Mouse (Mus musculus): ENCODE results near the gene Alpl. TPM values are rescaled to one million over a fixed set of nuclear protein-coding genes. Genes with fewer than 3 reads are reported as not detected.

Alpl gene
- polyA plus RNA-seq, 1 experiment from 2014 or later, result 0.72 TPM

DNA sequence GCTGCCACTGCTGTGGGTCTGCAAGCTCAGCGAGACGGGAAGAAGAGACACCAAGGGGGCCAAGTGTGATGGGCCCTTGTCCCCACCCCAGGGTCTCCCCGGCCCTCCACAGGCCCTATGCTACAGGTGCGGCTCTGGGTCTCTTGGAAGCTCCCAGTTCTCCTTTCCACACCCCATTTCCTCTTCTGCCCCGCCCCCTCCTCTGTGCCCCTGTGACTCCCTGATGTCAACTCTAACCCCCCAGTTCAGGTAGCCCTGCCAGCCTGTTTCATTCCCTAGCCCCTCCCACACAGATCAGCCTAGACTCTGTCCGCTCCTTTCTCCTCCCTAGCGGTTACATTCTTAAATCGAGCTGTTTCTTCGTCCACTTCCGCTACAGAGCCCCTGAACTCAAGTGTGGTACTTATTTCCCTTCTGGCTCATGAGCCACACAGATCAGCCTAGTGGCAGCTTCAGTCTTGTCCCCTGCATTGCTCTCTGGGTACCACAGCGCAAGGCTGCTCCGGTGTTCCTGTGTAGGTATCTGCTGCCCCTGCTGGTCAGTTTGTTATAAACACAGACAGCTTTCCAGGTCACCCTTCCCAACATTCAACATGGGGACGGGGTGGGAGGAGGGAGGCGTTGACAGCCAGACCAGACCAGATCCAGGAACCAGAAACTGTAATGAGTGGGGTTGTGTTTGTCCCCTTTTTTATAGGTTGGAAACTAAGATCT, 39.6 kb upstream of the Alpl start:
- Histone ChIP-seq H3K27me3 (replicated peaks; ENCODE audit: control insufficient read depth, insufficient read depth, low read length) (no peaks in the 10 kb centered on the region), H3K36me3 (ENCODE audit: control insufficient read depth, insufficient read depth) (no peaks in the 10 kb centered on the region), H3K9ac (ENCODE audit: low read depth, low read length) (no peak overlapping the region), H3K4me1 (replicated peaks; ENCODE audit: control insufficient read depth, insufficient read depth, low read length) (no peaks in the 10 kb centered on the region), H3K4me3 (ENCODE audit: low read depth, low read length) (no peak overlapping the region), H3K27ac (ENCODE audit: low read depth, low read length) (no peak overlapping the region), H3K4me2 (replicated peaks; ENCODE audit: low read depth) (0 out of 2 replicates have a peak overlapping the region, but pooled peaks have one; percentile 4), H3K9me3 (ENCODE audit: control insufficient read depth) (no peaks in the 10 kb centered on the region)
- ATAC-seq, result peak; percentile 63
- peak; percentile 97 for TF ChIP-seq CTCF (IDR thresholded peaks at IDR 0.05; ENCODE audit: low read depth)
- 15% methylated on average over 14 of the region's 14 CpGs for WGBS

DNA sequence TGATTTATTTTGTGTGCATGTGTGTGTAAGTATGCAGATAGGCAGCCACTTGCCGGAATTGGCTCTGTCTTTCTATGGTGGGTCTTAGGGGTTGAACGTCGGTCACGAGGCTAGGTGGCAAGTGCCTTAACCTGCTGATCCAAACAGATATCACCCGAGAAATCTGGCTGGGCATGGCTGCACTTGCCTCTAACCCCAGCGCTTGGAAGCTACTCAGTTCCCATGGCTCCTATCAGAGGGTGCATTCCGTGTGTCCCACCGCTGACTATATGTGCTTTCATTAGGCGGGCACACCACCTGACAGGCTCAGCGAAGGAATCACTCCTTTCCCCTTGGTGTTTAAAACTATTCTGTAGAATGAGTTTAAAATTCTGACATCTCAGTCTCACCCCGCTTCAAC, 35.4 kb upstream of the Alpl start:
- WGBS, result 77% methylated on average over 11 of the region's 11 CpGs
- no peak for ATAC-seq

DNA sequence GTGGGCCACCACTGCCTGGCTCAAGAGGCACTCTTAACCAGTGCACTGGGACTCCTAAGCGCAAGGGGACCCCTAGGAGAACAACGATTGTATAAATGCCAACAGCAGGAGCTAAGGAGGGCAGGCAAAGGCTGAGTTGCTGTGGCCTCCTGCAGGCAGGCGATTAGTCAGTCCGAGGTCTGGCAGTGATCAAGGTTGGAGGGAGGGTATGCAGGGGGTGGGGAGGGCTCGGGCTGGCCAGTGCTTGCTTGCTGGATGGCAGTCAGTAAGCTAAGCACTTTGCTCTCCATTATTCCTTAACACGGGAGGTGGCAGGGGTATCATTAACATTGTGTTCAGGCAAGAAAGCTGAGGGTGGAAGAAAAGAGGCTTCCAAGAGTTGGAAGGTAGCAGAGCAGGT, 34.2 kb upstream of the Alpl start:
- no peak overlapping the region for H3K4me2 ChIP-seq (replicated peaks; ENCODE audit: low read depth)
- TF ChIP-seq CTCF (IDR thresholded peaks at IDR 0.05; ENCODE audit: low read depth), result no peak
- no peaks in the 10 kb centered on the region for H3K36me3 ChIP-seq (ENCODE audit: control insufficient read depth, insufficient read depth)
- H3K4me1 ChIP-seq (replicated peaks; ENCODE audit: control insufficient read depth, insufficient read depth, low read length), result no peaks in the 10 kb centered on the region
- H3K27ac ChIP-seq (ENCODE audit: low read depth, low read length), result no peak overlapping the region
- no peak for ATAC-seq
- WGBS, result 32% methylated on average over 6 of the region's 6 CpGs
- H3K9ac ChIP-seq (ENCODE audit: low read depth, low read length), result no peak overlapping the region
- no peaks in the 10 kb centered on the region; the same call in 1 of the 2 replicates for H3K27me3 ChIP-seq (replicated peaks; ENCODE audit: control insufficient read depth, insufficient read depth, low read length)
- H3K9me3 ChIP-seq (ENCODE audit: control insufficient read depth), result no peaks in the 10 kb centered on the region
- H3K4me3 ChIP-seq (ENCODE audit: low read depth, low read length), result no peak overlapping the region

More for the DNA sequence above, 35.4 kb upstream of the Alpl start:
- Histone ChIP-seq H3K27ac (ENCODE audit: low read depth, low read length) (no peak overlapping the region), H3K4me2 (replicated peaks; ENCODE audit: low read depth) (no peak overlapping the region), H3K36me3 (ENCODE audit: control insufficient read depth, insufficient read depth) (no peaks in the 10 kb centered on the region), H3K4me1 (replicated peaks; ENCODE audit: control insufficient read depth, insufficient read depth, low read length) (no peaks in the 10 kb centered on the region), H3K4me3 (ENCODE audit: low read depth, low read length) (no peak overlapping the region), H3K9ac (ENCODE audit: low read depth, low read length) (no peak overlapping the region), H3K9me3 (ENCODE audit: control insufficient read depth) (no peaks in the 10 kb centered on the region), H3K27me3 (replicated peaks; ENCODE audit: control insufficient read depth, insufficient read depth, low read length) (no peaks in the 10 kb centered on the region; the same call in 1 of the 2 replicates)
- no peak for TF ChIP-seq CTCF (IDR thresholded peaks at IDR 0.05; ENCODE audit: low read depth)

GRCm38 (mm10) chr4:137824881-137825280, 28.7 kb upstream of the Alpl start:
- Histone ChIP-seq H3K9ac (ENCODE audit: low read depth, low read length) (no peak overlapping the region), H3K27ac (ENCODE audit: low read depth, low read length) (no peak overlapping the region), H3K4me1 (replicated peaks; ENCODE audit: control insufficient read depth, insufficient read depth, low read length) (no peaks in the 10 kb centered on the region), H3K9me3 (ENCODE audit: control insufficient read depth) (no peaks in the 10 kb centered on the region), H3K4me2 (replicated peaks; ENCODE audit: low read depth) (no peak overlapping the region), H3K27me3 (replicated peaks; ENCODE audit: control insufficient read depth, insufficient read depth, low read length) (no peaks in the 10 kb centered on the region; the same call in 1 of the 2 replicates), H3K4me3 (ENCODE audit: low read depth, low read length) (no peak overlapping the region), H3K36me3 (ENCODE audit: control insufficient read depth, insufficient read depth) (no peaks in the 10 kb centered on the region)
- no peak for TF ChIP-seq CTCF (IDR thresholded peaks at IDR 0.05; ENCODE audit: low read depth)
- WGBS, result 67% methylated on average over 2 of the region's 2 CpGs
- ATAC-seq, result no peak

DNA sequence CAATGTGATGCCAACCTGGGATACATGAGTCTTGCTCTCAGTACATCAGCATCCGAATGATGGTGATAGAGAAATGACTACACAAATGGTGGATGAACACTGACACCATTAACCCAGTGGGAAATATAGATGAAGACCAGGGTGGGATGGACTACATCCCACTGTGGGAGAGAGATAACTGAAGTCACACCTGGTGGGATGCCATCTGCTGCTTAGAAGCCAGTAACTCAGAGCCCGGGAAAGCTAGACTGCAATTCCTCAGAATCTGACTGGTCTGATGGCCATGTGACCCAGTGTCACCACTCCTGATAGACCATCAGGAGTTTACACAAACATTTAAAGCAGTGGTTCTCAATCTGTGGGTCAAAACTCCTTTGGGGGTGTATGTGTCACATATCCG, 27.4 kb upstream of the Alpl start:
- no peak for ATAC-seq
- no peak overlapping the region for H3K9ac ChIP-seq (ENCODE audit: low read depth, low read length)
- no peak overlapping the region for H3K27ac ChIP-seq (ENCODE audit: low read depth, low read length)
- H3K4me1 ChIP-seq (replicated peaks; ENCODE audit: control insufficient read depth, insufficient read depth, low read length), result no peaks in the 10 kb centered on the region
- WGBS, result 90% methylated on average over 3 of the region's 3 CpGs
- H3K4me3 ChIP-seq (ENCODE audit: low read depth, low read length), result no peak overlapping the region
- no peaks in the 10 kb centered on the region for H3K9me3 ChIP-seq (ENCODE audit: control insufficient read depth)
- no peak overlapping the region for H3K4me2 ChIP-seq (replicated peaks; ENCODE audit: low read depth)
- TF ChIP-seq CTCF (IDR thresholded peaks at IDR 0.05; ENCODE audit: low read depth), result no peak
- H3K27me3 ChIP-seq (replicated peaks; ENCODE audit: control insufficient read depth, insufficient read depth, low read length), result no peaks in the 10 kb centered on the region
- H3K36me3 ChIP-seq (ENCODE audit: control insufficient read depth, insufficient read depth), result no peaks in the 10 kb centered on the region

GRCm38 (mm10) chr4:137822537-137822936, 26.4 kb upstream of the Alpl start:
- Histone ChIP-seq H3K9me3 (ENCODE audit: control insufficient read depth) (no peaks in the 10 kb centered on the region), H3K9ac (ENCODE audit: low read depth, low read length) (no peak overlapping the region), H3K4me1 (replicated peaks; ENCODE audit: control insufficient read depth, insufficient read depth, low read length) (no peaks in the 10 kb centered on the region), H3K27ac (ENCODE audit: low read depth, low read length) (no peak overlapping the region), H3K36me3 (ENCODE audit: control insufficient read depth, insufficient read depth) (no peaks in the 10 kb centered on the region), H3K27me3 (replicated peaks; ENCODE audit: control insufficient read depth, insufficient read depth, low read length) (no peaks in the 10 kb centered on the region), H3K4me3 (ENCODE audit: low read depth, low read length) (no peak overlapping the region), H3K4me2 (replicated peaks; ENCODE audit: low read depth) (no peak overlapping the region)
- ATAC-seq, result no peak
- 90% methylated on average over 5 of the region's 5 CpGs for WGBS
- TF ChIP-seq CTCF (IDR thresholded peaks at IDR 0.05; ENCODE audit: low read depth), result no peak
